Mouse (Mus musculus) urinary bladder, postnatal 36 days (tissue): ENCODE data around the gene Atcay.

ENCODE experiments used
- DNase-seq, 2 experiments: peaks; one replicate each; pipeline ENCODE4 v3.0.0; 2022; ENCODE audit warnings: low spot score in 2 of 2, mixed read lengths in 1 of 2

The Atcay gene

GRCm38 (mm10) chr10:81230438-81231332 lies at the start of gene Atcay:
Gene Atcay, minus strand, starts transcription at chr10:81230833.
- no peak for DNase-seq

GRCm38 (mm10) chr10:81279496-81279895 lies 48.9 kb upstream of the Atcay start:
- no peak for DNase-seq

GRCm38 (mm10) chr10:81277676-81278075 lies 47.0 kb upstream of the Atcay start:
- no peak for DNase-seq

- no peak for DNase-seq
Observed at GRCm38 (mm10) chr10:81273842-81274241, 43.2 kb upstream of the Atcay start.

- DNase-seq, result no peak
Observed at GRCm38 (mm10) chr10:81272356-81272755, 41.7 kb upstream of the Atcay start.

GRCm38 (mm10) chr10:81268643-81269412 lies 38.2 kb upstream of the Atcay start:
- no peak for DNase-seq

- DNase-seq, result peak; percentile 78 to 87
Observed at GRCm38 (mm10) chr10:81268056-81268455, 37.4 kb upstream of the Atcay start.

GRCm38 (mm10) chr10:81266211-81267105 lies 35.8 kb upstream of the Atcay start, which contains the start of the genes Mrpl54 and Apba3:
Gene Mrpl54, minus strand, starts transcription at chr10:81266934.
Gene Apba3, plus strand, starts transcription at chr10:81266960.
- peak; percentile 95 for DNase-seq

- DNase-seq, result no peak
Observed at GRCm38 (mm10) chr10:81265540-81265939, 34.9 kb upstream of the Atcay start.

- no peak for DNase-seq
Observed at GRCm38 (mm10) chr10:81261025-81261424, 30.4 kb upstream of the Atcay start.

- no peak for DNase-seq
Observed at GRCm38 (mm10) chr10:81259225-81259884, 28.7 kb upstream of the Atcay start.

GRCm38 (mm10) chr10:81257158-81258039 lies 26.8 kb upstream of the Atcay start:
- DNase-seq, result no peak

- DNase-seq, result no peak
Observed at GRCm38 (mm10) chr10:81254886-81255285, 24.3 kb upstream of the Atcay start.

- DNase-seq, result no peak
Observed at GRCm38 (mm10) chr10:81252424-81253419, 22.1 kb upstream of the Atcay start, which contains the start of gene Matk. Gene Matk, plus strand, starts transcription at chr10:81252935.

GRCm38 (mm10) chr10:81249442-81249841 lies 18.8 kb upstream of the Atcay start:
- DNase-seq, result no peak

GRCm38 (mm10) chr10:81247804-81248203 lies 17.2 kb upstream of the Atcay start:
- no peak for DNase-seq

- DNase-seq, result no peak
Observed at GRCm38 (mm10) chr10:81245166-81245565, 14.5 kb upstream of the Atcay start.

GRCm38 (mm10) chr10:81244595-81244994 lies 14.0 kb upstream of the Atcay start:
- DNase-seq, result peak; percentile 72 to 76

- DNase-seq, result no peak
Observed at GRCm38 (mm10) chr10:81244146-81244545, 13.5 kb upstream of the Atcay start.
